Mouse (Mus musculus): ENCODE measurements around the gene Zfp865.

DNA sequence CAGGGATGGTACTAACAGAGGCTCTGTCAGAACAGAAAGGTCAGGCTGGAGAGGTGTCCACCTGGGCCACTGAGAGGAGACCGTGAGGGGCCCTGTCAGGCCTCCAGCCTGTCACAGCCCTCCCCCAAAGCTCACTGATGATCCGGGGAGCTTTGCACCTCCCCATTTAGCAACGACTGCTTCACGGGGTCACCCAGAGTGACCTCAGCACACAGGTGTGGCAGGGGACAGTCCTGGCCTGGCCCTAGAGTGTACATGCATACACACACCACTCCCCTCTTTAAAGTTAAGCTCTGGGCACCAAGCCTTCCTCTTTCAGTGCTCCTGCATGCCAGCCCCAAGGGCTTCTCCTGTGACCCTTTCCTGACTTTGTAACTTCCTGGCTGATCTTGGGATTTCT, 44.7 kb upstream of the Zfp865 start:
- TF ChIP-seq CTCF (conservative IDR thresholded peaks at IDR 0.05 in 1 of 2, IDR thresholded peaks at IDR 0.05 in 1 of 2; ENCODE audit: low read depth in 2 of 2, low read length in 2 of 2) (no peak), POLR2A (IDR thresholded peaks at IDR 0.05; ENCODE audit: low read depth, low read length) (no peak), MEF2A (IDR thresholded peaks at IDR 0.05; ENCODE audit: borderline replicate concordance, low read depth, low read length) (no peak), MXI1 (IDR thresholded peaks at IDR 0.05; ENCODE audit: low read depth, low read length) (no peak), USF1 (IDR thresholded peaks at IDR 0.05; ENCODE audit: low read depth, low read length) (no peak)
